Mouse (Mus musculus) erythroblast, adult 5-6 weeks (primary cell): ENCODE measurements around the gene Obscn. TPM values are rescaled to one million over a fixed set of nuclear protein-coding genes. Genes with fewer than 3 reads are reported as not detected.

Experiments used
- ATAC-seq: replicated peaks from 2 replicates; pipeline ENCODE4 v1.8.0; 2016; ENCODE audit warnings: moderate number of reproducible peaks, mild to moderate bottlenecking, moderate TSS enrichment, inconsistent platforms; ENCODE audit not compliant: poor library complexity, low FRiP score, severe bottlenecking
- total RNA-seq, 2 experiments: library from RNA; stranded (forward) in 1 of 2; stranded (reverse) in 1 of 2; fragments of 150-400 nt in 1 of 2; fragments of 200-764, 138-1000 nt in 1 of 2; gene quantifications; 2 replicates each; pipeline versions ENCODE4 v1.2.3 to v1.2.4; 2015 to 2017; ENCODE audit warnings: low replicate concordance in 2 of 2

Obscn gene
- total RNA-seq, 2 experiments from 2014 or later, result 0.96 to 2.7 TPM

DNA sequence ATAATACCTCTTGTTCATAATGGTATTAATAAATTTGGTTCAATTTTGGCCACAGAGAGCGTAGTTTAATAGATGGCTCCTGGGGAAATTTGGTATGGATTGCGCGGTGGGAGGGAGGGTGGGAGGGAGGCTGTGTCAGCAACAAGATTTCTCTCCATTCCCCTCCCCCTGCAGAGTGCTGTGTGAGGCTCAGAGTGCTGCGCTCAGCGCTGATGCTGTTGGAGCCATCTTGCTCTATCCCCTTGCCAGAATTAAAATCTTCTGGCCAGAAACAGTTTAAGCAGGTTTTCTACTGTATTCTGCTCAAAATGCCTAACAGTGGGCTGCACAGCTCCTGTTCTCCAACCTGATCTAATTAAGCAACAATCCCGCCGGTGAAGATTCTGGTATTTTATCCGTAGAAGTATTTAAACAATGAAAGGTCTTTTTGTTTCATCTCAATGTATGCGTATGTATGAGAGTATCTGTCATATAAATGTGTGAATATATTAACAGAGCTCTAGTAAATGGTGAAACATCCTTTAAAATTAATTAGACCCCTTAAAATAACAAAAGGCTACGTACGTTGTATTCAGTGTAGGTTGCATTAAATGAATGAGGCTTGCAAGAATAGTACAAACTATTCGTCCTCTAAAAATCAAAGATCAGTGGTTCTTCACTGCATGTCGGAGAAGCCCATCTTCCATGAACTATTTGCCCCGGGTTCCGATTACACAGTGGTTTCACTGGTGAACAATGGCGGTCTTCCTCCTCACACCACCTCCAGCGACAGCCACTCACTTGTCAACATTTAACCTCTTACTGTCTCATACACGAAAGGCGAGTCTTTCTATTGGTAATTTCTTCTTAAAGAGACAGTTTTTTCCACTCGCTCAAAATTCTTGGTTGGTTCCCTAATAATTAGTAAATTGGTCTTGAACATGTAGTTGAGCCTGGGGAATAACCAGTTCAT is 186.4 kb downstream of the Obscn start:
- no peak for ATAC-seq

DNA sequence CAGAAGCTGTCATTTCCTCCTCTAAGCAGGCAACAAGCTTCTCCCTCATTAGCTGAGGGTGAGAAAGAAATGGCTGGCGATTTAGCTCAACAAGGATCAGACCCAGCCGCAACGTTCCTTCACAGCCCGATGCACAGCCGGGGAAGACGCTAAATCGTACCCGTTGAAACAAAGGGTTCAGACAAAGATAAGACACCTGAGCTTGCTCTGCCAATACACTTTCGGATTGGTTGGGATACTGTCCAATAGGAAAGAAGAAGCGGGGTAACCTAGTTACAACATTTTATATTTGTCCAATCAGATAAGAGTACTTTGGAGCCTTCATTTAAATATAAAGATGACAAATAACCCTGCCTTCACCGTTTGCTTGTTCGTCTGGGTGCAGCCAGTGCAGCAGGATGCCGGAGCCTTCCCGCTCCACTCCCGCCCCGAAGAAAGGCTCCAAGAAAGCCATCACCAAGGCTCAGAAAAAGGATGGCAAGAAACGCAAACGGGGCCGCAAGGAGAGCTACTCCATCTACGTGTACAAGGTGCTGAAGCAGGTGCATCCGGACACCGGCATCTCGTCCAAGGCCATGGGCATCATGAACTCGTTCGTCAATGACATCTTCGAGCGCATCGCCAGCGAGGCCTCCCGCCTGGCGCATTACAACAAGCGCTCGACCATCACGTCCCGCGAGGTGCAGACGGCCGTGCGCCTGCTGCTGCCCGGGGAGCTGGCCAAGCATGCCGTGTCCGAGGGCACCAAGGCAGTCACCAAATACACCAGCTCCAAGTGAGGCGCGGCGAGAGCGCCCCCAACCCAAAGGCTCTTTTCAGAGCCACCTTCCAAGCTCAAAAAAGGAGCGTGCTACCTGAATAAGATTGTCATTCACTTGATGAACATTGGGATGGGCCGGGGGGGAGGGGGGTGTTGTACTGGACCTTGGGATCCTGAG is 187.4 kb downstream of the Obscn start, which contains the start of gene Hist3h2ba:
TSS of gene Hist3h2ba (plus strand) at position 379 of the 938 bp plus-strand sequence.
- ATAC-seq, result peak; percentile 85

DNA sequence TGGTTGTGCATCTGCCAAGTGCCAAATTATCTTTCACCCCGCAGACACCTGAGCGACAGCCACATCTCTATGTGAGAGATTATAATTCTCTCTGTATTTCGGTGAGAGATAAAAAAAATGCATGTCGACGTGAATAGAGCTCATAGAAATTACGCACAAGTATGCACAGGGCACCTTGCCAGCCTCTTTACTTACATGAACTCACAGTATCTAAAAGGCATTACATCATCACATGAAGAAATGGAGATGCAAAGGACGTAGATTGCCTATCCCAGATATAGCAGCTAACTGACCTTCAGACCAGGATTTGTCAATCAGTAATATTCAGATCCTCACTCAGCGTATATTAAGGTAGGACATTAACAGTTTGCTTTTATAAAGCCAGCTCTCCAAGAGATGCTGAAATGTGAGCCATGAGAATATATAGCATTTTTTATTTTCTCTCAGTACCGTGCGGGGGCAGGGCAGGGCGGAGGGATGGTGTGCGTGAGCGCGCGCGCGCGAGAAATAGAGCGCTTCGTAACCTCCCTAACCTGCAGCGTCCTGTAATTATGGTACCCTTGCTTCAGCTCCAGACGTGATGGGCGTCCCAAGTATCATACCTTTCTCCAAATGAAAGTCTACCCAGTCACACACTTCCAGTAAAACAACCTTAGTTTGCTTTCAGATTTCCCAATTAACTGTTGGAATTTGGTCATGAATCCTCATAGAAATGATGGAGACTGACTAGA is 188.2 kb downstream of the Obscn start:
- ATAC-seq, result peak; percentile 70

DNA sequence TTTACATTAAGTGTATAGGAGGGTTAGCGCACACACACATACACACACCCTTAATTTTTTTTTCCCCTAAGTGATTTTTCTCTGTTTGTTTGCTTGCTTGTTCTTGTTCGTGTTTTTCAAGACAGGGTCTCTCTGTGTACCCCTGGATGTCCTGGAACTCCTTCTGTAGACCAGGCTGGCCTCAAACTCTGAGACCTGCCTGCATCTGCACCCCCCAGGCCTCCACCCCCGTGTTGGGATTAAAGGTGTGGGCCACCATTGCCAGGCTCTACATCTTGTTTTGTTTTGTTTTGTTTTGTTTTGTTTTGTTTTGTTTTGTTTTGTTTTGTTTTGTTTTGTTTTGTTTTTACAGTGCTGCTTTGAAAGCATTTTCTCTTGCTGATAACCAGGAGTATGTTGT is 188.9 kb downstream of the Obscn start:
- no peak for ATAC-seq

Other genes starting within 250 kb of the Obscn start
- gene Zfp39, start 232.2 kb downstream of the Obscn start, total RNA-seq (2015; ENCODE audit: low replicate concordance), result 15.2 and 23.4 TPM in 2 replicates
- 18.3 and 19.8 TPM in 2 replicates for gene Zfp39, start 232.2 kb downstream of the Obscn start, total RNA-seq (2017; ENCODE audit: low replicate concordance)
- gene Btnl10, start 218.5 kb downstream of the Obscn start, total RNA-seq (2015; ENCODE audit: low replicate concordance), result 296 and 325 TPM in 2 replicates
- 491 and 558 TPM in 2 replicates for gene Btnl10, start 218.5 kb downstream of the Obscn start, total RNA-seq (2017; ENCODE audit: low replicate concordance)
- 18.6 and 23.6 TPM in 2 replicates for gene Rnf187, start 197.5 kb downstream of the Obscn start, total RNA-seq (2015; ENCODE audit: low replicate concordance)
- gene Rnf187, start 197.5 kb downstream of the Obscn start, total RNA-seq (2017; ENCODE audit: low replicate concordance), result 32.3 and 36.6 TPM in 2 replicates
- gene Hist3h2ba, start 187.5 kb downstream of the Obscn start, total RNA-seq (2015; ENCODE audit: low replicate concordance), result 7.5 and 25.9 TPM in 2 replicates
- gene Hist3h2ba, start 187.5 kb downstream of the Obscn start, total RNA-seq (2017; ENCODE audit: low replicate concordance), result 40.6 and 51.9 TPM in 2 replicates
- 30.5 and 41.5 TPM in 2 replicates for gene Hist3h2a, start 181.7 kb downstream of the Obscn start, total RNA-seq (2015; ENCODE audit: low replicate concordance)
- gene Hist3h2a, start 181.7 kb downstream of the Obscn start, total RNA-seq (2017; ENCODE audit: low replicate concordance), result 255 and 279 TPM in 2 replicates
- gene Trim17, start 181.7 kb downstream of the Obscn start, total RNA-seq (2015; ENCODE audit: low replicate concordance), result 0.63 TPM in 1 of 2 replicates, not detected in the other
- 1.5 TPM in 1 of 2 replicates, not detected in the other for gene Trim17, start 181.7 kb downstream of the Obscn start, total RNA-seq (2017; ENCODE audit: low replicate concordance)
- gene Trim11, start 158.3 kb downstream of the Obscn start, total RNA-seq (2015; ENCODE audit: low replicate concordance), result 6.7 and 11.1 TPM in 2 replicates
- 8.1 and 10.8 TPM in 2 replicates for gene Trim11, start 158.3 kb downstream of the Obscn start, total RNA-seq (2017; ENCODE audit: low replicate concordance)
- gene Iba57, start 27.3 kb upstream of the Obscn start, total RNA-seq (2015; ENCODE audit: low replicate concordance), result 11.5 and 30.7 TPM in 2 replicates
- 64.1 and 74.6 TPM in 2 replicates for gene Iba57, start 27.3 kb upstream of the Obscn start, total RNA-seq (2017; ENCODE audit: low replicate concordance)
- gene Gjc2, start 46.8 kb upstream of the Obscn start, total RNA-seq (2015; ENCODE audit: low replicate concordance), result not detected in 2 replicates
- not detected in 2 replicates for gene Gjc2, start 46.8 kb upstream of the Obscn start, total RNA-seq (2017; ENCODE audit: low replicate concordance)
- gene Guk1, start 55.8 kb upstream of the Obscn start, total RNA-seq (2015; ENCODE audit: low replicate concordance), result 13.8 and 20.4 TPM in 2 replicates
- 4.5 and 8.2 TPM in 2 replicates for gene Guk1, start 55.8 kb upstream of the Obscn start, total RNA-seq (2017; ENCODE audit: low replicate concordance)
- gene Mrpl55, start 66.1 kb upstream of the Obscn start, total RNA-seq (2015; ENCODE audit: low replicate concordance), result 5.4 and 11.3 TPM in 2 replicates
- 10.1 and 14.1 TPM in 2 replicates for gene Mrpl55, start 66.1 kb upstream of the Obscn start, total RNA-seq (2017; ENCODE audit: low replicate concordance)
- gene 2310033P09Rik, start 71.9 kb upstream of the Obscn start, total RNA-seq (2015; ENCODE audit: low replicate concordance), result 0.77 and 6.9 TPM in 2 replicates
- 4.4 and 8.2 TPM in 2 replicates for gene 2310033P09Rik, start 71.9 kb upstream of the Obscn start, total RNA-seq (2017; ENCODE audit: low replicate concordance)
- 111 and 132 TPM in 2 replicates for gene Arf1, start 91.9 kb upstream of the Obscn start, total RNA-seq (2015; ENCODE audit: low replicate concordance)
- gene Arf1, start 91.9 kb upstream of the Obscn start, total RNA-seq (2017; ENCODE audit: low replicate concordance), result 93.9 and 107 TPM in 2 replicates
- not detected in 2 replicates for gene Wnt3a, start 154.3 kb upstream of the Obscn start, total RNA-seq (2015; ENCODE audit: low replicate concordance)
- gene Wnt3a, start 154.3 kb upstream of the Obscn start, total RNA-seq (2017; ENCODE audit: low replicate concordance), result 0.42 TPM in 1 of 2 replicates, not detected in the other
- not detected in 2 replicates for gene Wnt9a, start 170.5 kb upstream of the Obscn start, total RNA-seq (2015; ENCODE audit: low replicate concordance)
- gene Wnt9a, start 170.5 kb upstream of the Obscn start, total RNA-seq (2017; ENCODE audit: low replicate concordance), result not detected in 2 replicates
- gene Prss38, start 239.3 kb upstream of the Obscn start, total RNA-seq (2015; ENCODE audit: low replicate concordance), result not detected in 2 replicates
- not detected in 2 replicates for gene Prss38, start 239.3 kb upstream of the Obscn start, total RNA-seq (2017; ENCODE audit: low replicate concordance)